Mouse (Mus musculus) stomach, embryonic 16.5 days (tissue): ENCODE data around the gene Prdm11. TPM values are rescaled to one million over a fixed set of nuclear protein-coding genes. Genes with fewer than 3 reads are reported as not detected.

ENCODE experiments used
- ATAC-seq: fragments of 200-750 bp; cut with Nextera tagmentation; 2 replicates; pipeline ENCODE4 v1.8.0; 2017; ENCODE audit warnings: moderate number of reproducible peaks, moderate TSS enrichment; ENCODE audit not compliant: insufficient read depth, low FRiP score
- H3K27ac ChIP-seq: fragments of 300-500 bp; sonication (generic); 2 replicates; pipeline ENCODE4 v1.5.1; 2014; ENCODE audit warnings: low read length
- H3K27me3 ChIP-seq: fragments of 300-500 bp; sonication (generic); 2 replicates; pipeline ENCODE4 v1.6.1; 2014; ENCODE audit warnings: low read length, control low read depth, mixed read lengths; ENCODE audit not compliant: control insufficient read depth, insufficient read depth
- H3K36me3 ChIP-seq: fragments of 300-500 bp; sonication (generic); 2 replicates; pipeline ENCODE4 v1.6.1; 2014; ENCODE audit warnings: low read length; ENCODE audit not compliant: control insufficient read depth, insufficient read depth
- H3K4me1 ChIP-seq: fragments of 300-500 bp; sonication (generic); 2 replicates; pipeline ENCODE4 v1.6.1; 2014; ENCODE audit warnings: low read length, control low read depth, mixed read lengths; ENCODE audit not compliant: control insufficient read depth, insufficient read depth
- H3K4me2 ChIP-seq: fragments of 300-500 bp; sonication (generic); 2 replicates; pipeline ENCODE4 v1.6.1; 2014; ENCODE audit warnings: low read depth, low read length, mixed read lengths
- H3K4me3 ChIP-seq: fragments of 300-500 bp; sonication (generic); replicated peaks from 2 replicates; pipeline ENCODE4 v1.5.1; 2014; ENCODE audit warnings: mild to moderate bottlenecking, low read length
- H3K9ac ChIP-seq: fragments of 300-500 bp; sonication (generic); 2 replicates; pipeline ENCODE4 v1.6.1; 2014; ENCODE audit warnings: low read length
- H3K9me3 ChIP-seq: fragments of 300-500 bp; sonication (generic); replicated peaks from 2 replicates; pipeline ENCODE4 v1.6.1; 2016; ENCODE audit warnings: low read length, control low read depth; ENCODE audit not compliant: control insufficient read depth
- WGBS: fragments of 180-500 bp; shearing (Covaris S2); extraction: QIAGEN DNeasy Blood & Tissue Kit; methylation state at CpG from one replicate; pipeline ENCODE4 v1.1.7; 2014; 5-methylcytosine and 5-hydroxymethylcytosine counted together
- polyA plus RNA-seq: library from polyadenylated mRNA; unstranded; fragments of >200 nt; fragmentation: Nextera tagmentation; extraction: Ambion mirVana; gene quantifications from 2 replicates; pipeline ENCODE4 v1.2.1, GENCODE M21; 2015

Gene Prdm11
- polyA plus RNA-seq, 1 experiment from 2014 or later = 9.9 TPM

DNA sequence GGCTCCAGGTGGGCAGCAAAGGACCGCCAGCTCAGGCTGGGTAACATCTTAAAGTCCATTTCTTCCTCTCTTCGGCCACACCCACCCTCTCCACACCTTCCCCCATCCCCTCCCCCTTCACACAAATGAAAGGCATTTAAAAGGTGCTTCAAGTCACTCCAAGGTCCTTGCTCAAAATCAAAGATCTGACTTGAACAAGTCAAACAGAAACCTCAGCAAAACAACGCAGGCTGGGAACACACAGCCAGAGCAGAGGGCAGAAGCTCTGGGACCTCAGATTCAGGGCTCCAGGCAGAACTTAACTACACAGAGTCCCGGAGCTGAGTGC, 78.2 kb downstream of the Prdm11 start:
- WGBS = 24% methylated on average over 4 of the region's 4 CpGs
- H3K27ac ChIP-seq = peak overlapping the region; percentile 70
- H3K4me1 ChIP-seq = peaks cover 15% of the 10 kb centered on the region
- H3K27me3 ChIP-seq = no peaks in the 10 kb centered on the region
- peaks cover 13% of the 10 kb centered on the region; the same call in 1 of the 2 replicates for H3K36me3 ChIP-seq
- H3K4me2 ChIP-seq = 0 out of 2 replicates have a peak overlapping the region, but pooled peaks have one; percentile 7
- H3K9ac ChIP-seq = no peak overlapping the region
- no peak overlapping the region for H3K4me3 ChIP-seq
- no peaks in the 10 kb centered on the region for H3K9me3 ChIP-seq
- ATAC-seq = no peak

DNA sequence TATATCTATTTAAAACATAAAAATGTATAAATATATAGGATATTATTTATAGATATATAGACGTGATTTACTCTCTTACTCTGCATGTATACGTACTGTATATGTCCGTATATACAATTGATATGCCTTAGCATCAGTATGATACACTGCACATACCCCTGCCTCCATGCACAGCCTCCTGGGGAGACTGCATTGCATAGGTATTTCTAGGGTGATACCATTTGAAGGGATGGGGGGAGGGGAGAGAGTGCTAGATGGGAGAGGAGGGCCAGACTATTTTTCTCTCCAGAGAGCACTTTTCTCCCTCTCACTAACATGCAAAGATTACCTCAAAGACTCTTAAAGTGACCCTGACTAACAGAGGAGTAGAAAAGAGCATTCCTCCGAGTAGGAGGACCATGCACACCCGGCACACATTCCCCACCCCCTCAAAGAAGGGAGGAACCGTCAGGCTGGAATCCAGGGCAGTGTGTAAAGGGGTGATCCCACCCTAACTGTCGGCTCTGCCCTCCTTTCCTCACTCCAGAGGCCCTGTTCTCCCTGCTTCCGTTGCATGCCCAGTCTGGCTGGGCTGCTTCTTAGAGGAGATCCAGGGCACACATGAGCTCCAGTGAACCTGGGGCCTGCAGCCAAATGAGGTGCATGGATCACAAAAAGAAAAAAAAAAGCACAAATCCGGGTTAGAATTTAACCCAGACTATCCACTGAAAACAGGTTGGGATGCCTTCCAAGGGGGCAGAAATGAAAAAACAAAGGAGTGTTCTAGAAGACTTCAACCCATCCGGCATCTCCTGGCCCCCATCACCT, 78.7 kb downstream of the Prdm11 start:
- no peak overlapping the region for H3K4me3 ChIP-seq
- H3K27me3 ChIP-seq = no peaks in the 10 kb centered on the region
- peaks cover 15% of the 10 kb centered on the region for H3K4me1 ChIP-seq
- 0 out of 2 replicates have a peak, but pooled peaks cover 10% of the 10 kb centered on the region for H3K36me3 ChIP-seq
- 0 out of 2 replicates have a peak overlapping the region, but pooled peaks have one; percentile 31 for H3K9ac ChIP-seq
- WGBS = 21% methylated on average over 10 of the region's 10 CpGs
- no peaks in the 10 kb centered on the region for H3K9me3 ChIP-seq
- H3K27ac ChIP-seq = peak overlapping the region; percentile 70
- peak; percentile 72 for ATAC-seq
- 0 out of 2 replicates have a peak overlapping the region, but pooled peaks have one; percentile 7 for H3K4me2 ChIP-seq

DNA sequence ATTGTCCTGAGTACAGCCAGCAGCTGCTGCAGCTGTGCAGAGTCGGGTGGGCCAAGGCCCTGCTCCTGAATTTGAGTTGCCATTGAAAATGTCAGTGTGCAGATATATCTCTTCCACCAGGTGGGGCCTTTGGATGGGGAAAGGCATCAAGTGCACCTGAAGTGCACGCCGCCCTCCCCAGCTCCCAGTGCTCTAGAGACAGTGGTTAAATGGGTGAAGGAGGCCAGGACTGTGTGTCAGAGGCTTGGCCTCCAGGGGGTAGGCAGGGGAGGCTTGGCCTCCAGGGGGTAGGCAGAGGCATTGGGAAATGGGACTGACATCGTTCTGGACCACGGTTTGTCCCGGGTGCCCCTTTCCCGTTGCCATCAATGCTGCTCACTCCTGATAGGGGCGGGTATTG, 79.7 kb downstream of the Prdm11 start:
- Histone ChIP-seq H3K36me3 (0 out of 2 replicates have a peak, but pooled peaks cover 10% of the 10 kb centered on the region), H3K27me3 (no peaks in the 10 kb centered on the region), H3K4me3 (no peak overlapping the region), H3K9me3 (no peaks in the 10 kb centered on the region), H3K27ac (no peak overlapping the region), H3K4me2 (no peak overlapping the region), H3K4me1 (peaks cover 15% of the 10 kb centered on the region), H3K9ac (no peak overlapping the region)
- 58% methylated on average over 8 of the region's 8 CpGs for WGBS
- ATAC-seq = no peak

GRCm38 (mm10) chr2:92964345-92964744, 81.6 kb downstream of the Prdm11 start:
- no peaks in the 10 kb centered on the region for H3K27me3 ChIP-seq
- no peak overlapping the region for H3K4me3 ChIP-seq
- no peak overlapping the region for H3K9ac ChIP-seq
- 0 out of 2 replicates have a peak, but pooled peaks cover 3% of the 10 kb centered on the region for H3K36me3 ChIP-seq
- H3K9me3 ChIP-seq = no peaks in the 10 kb centered on the region
- no peak overlapping the region for H3K4me2 ChIP-seq
- H3K4me1 ChIP-seq = peaks cover 15% of the 10 kb centered on the region
- ATAC-seq = no peak
- 67% methylated on average over 1 of the region's 1 CpGs for WGBS
- no peak overlapping the region for H3K27ac ChIP-seq

DNA sequence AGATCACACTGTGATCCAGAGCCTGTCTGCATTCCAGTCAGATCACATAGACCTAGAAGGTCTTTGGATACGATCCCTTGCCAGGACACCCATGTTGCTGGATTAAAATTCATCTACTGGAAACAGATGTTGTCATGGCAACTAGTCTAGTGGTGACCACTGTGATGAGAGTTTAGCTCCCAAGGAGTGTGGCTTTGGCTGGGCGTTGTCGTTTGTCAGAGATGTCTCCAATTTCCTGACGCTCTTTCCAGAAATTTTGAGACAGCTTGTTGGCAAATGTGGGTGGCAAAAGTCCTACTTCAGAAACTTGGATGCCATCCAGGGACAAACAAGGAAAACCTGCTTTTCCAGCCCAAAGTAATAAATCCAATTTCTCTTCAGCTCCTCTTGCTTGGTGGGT, 87.3 kb downstream of the Prdm11 start:
- Histone ChIP-seq H3K4me3 (no peak overlapping the region), H3K9me3 (no peaks in the 10 kb centered on the region), H3K27me3 (no peaks in the 10 kb centered on the region), H3K4me2 (no peak overlapping the region), H3K27ac (no peak overlapping the region), H3K9ac (no peak overlapping the region), H3K36me3 (no peaks in the 10 kb centered on the region), H3K4me1 (no peaks in the 10 kb centered on the region)
- ATAC-seq = no peak
- WGBS = 72% methylated on average over 4 of the region's 4 CpGs

- H3K4me3 ChIP-seq = no peak overlapping the region
- WGBS = 76% methylated on average over 2 of the region's 2 CpGs
- no peak overlapping the region for H3K4me2 ChIP-seq
- no peak overlapping the region for H3K9ac ChIP-seq
- no peak overlapping the region for H3K27ac ChIP-seq
- no peak for ATAC-seq
- no peaks in the 10 kb centered on the region for H3K27me3 ChIP-seq
- no peaks in the 10 kb centered on the region for H3K36me3 ChIP-seq
- H3K4me1 ChIP-seq = no peaks in the 10 kb centered on the region
- no peaks in the 10 kb centered on the region for H3K9me3 ChIP-seq
Measured at GRCm38 (mm10) chr2:92956943-92957342, 89.0 kb downstream of the Prdm11 start.

- H3K36me3 ChIP-seq = no peaks in the 10 kb centered on the region
- no peak overlapping the region for H3K4me3 ChIP-seq
- 36% methylated on average over 11 of the region's 11 CpGs for WGBS
- H3K9me3 ChIP-seq = no peaks in the 10 kb centered on the region
- no peak overlapping the region for H3K9ac ChIP-seq
- no peak overlapping the region for H3K4me2 ChIP-seq
- no peak for ATAC-seq
- H3K4me1 ChIP-seq = no peaks in the 10 kb centered on the region
- H3K27me3 ChIP-seq = no peaks in the 10 kb centered on the region
- H3K27ac ChIP-seq = no peak overlapping the region
Measured at GRCm38 (mm10) chr2:92954404-92955114, 91.4 kb downstream of the Prdm11 start.

- H3K27ac ChIP-seq = no peak overlapping the region
- no peaks in the 10 kb centered on the region for H3K9me3 ChIP-seq
- H3K4me3 ChIP-seq = no peak overlapping the region
- no peak overlapping the region for H3K4me2 ChIP-seq
- no peak overlapping the region for H3K9ac ChIP-seq
- H3K36me3 ChIP-seq = no peaks in the 10 kb centered on the region
- no peaks in the 10 kb centered on the region for H3K27me3 ChIP-seq
- ATAC-seq = no peak
- H3K4me1 ChIP-seq = no peaks in the 10 kb centered on the region
- WGBS = 92% methylated on average over 17 of the region's 17 CpGs
Measured at GRCm38 (mm10) chr2:92953450-92953849, 92.5 kb downstream of the Prdm11 start.

- Histone ChIP-seq H3K4me3 (no peak overlapping the region), H3K36me3 (no peaks in the 10 kb centered on the region), H3K9ac (no peak overlapping the region), H3K9me3 (no peaks in the 10 kb centered on the region), H3K4me2 (no peak overlapping the region), H3K4me1 (peaks cover 7% of the 10 kb centered on the region), H3K27me3 (no peaks in the 10 kb centered on the region), H3K27ac (no peak overlapping the region)
- WGBS = 44% methylated on average over 1 of the region's 1 CpGs
- ATAC-seq = no peak
Measured at GRCm38 (mm10) chr2:92949518-92949917, 96.4 kb downstream of the Prdm11 start.
